Mouse (Mus musculus) ovary, adult 18-20 months (tissue): ENCODE results near the gene Gm2431.

Experiments
- DNase-seq: peaks from one replicate; pipeline ENCODE4 v3.0.0; 2022; ENCODE audit warnings: low spot score, mixed read lengths

Gene Gm2431

GRCm38 (mm10) chr7:142211559-142211958, 46.6 kb downstream of the Gm2431 start, which contains the start of gene Gm7579:
Gene Gm7579 (plus strand): TSS chr7:142211859.
- DNase-seq = no peak
